Mouse (Mus musculus) frontal cortex, postnatal 25 days (tissue): ENCODE results near the gene Gnai1.
A peak's percentile ranks its signal among the peaks of the same experiment; 100 is the strongest.
"Not testable (repeated sequence)": the region's sequence is repeated elsewhere in the genome, so short reads cannot be mapped to it uniquely, and the experiment has no call there.

Experiments
- DNase-seq, 2 experiments: peaks; one replicate each; pipeline ENCODE4 v3.0.0; 2022; ENCODE audit warnings: low spot score in 2 of 2

Gnai1 gene

DNA sequence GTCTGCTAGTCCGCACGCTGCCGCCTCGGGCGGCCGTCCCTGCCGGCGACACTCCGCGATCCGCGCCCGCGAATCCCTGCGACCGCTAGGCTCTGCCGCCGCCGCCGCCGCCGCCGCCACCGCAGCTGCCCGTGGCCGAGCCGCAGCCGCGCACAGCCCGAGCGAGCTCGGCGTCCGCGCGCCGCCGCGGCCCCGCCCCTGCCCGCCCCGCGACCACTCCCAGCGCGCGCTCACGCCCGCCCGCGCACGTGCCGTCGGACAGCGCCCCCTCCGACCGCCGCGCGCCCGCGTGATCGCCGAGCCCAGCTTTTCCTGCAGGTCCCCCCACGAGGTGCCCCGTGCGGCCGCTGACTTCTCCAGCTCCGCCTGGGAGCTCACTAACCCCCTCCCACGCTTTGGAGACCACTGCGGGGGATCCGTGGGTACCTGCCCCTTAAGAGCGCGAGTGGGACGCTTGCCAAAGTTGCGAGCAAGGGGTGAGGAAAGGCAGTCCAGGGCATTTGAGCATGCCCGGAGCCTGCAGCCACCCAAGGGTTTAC lies at the start of gene Gnai1:
Gnai1 (minus strand) TSS at position 75 of the 539 bp plus-strand sequence.
- peak; percentile 48 to 63 for DNase-seq

GRCm38 (mm10) chr5:18367864-18368263 lies 7.7 kb upstream of the Gnai1 start:
- no peak for DNase-seq

DNA sequence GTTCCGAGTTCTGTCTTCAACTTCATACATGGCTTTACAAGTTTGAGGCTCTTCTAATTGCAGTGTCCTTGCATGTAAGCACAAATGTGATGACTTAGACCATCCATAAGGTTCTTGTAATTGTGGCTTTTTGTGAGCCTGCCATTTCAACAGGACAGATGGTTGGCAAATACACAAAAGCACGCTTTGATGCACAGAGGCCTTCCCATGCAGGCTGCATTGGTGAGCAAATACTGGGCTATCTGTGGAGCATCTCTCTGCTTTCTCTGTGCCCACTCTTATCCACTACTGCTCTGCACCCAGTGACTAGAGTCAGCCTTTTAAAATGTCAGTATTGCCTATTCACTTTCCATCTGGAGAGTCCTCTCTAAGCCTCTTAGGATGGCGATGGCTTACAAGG lies 5.3 kb upstream of the Gnai1 start:
- no peak for DNase-seq

GRCm38 (mm10) chr5:18360956-18361355 lies 801 bp upstream of the Gnai1 start:
- DNase-seq = no peak

DNA sequence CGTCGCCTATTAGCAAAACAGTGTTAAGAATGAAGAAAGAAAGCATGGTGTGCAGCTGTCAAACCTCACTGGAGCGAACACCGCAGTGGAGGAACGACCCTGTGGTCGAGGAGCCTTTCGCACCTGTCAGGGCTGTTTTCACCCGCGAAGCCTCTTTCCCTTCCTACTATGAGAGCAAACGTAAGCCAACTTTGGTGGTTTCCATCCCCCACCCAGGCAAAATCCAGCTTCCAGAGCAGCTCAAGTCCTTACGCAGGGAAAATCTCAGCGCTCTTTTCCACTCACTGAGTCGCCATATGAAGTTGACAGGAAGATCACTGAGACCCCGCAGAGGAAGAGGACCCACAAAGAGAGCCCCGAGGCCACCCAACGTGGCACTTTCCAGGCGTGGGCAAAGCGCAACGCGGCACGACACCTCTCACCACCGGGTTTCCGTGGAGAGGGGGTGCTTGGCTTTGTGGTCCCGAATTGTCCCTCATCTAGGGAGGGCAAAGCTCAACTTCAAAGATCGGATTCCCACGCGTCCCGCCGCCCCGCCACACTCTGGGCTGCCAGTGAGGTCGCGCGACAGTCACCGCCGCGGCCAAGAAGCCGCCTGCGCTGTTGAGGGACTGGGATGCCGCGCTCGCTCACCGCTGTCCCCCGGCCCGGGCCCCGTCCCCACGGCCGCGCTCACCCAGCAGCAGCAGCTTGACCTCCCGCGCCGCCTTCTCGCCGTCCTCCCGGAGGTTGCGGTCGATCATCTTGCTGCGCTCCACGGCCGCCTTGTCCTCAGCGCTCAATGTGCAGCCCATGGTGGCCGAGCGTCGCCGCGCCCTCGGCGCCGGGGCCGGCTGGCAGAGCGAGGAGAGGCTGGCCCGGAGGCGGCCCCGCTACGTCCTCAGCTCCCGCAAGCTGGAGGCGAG lies 527 bp downstream of the Gnai1 start:
- DNase-seq = peak; percentile 25 to 35

DNA sequence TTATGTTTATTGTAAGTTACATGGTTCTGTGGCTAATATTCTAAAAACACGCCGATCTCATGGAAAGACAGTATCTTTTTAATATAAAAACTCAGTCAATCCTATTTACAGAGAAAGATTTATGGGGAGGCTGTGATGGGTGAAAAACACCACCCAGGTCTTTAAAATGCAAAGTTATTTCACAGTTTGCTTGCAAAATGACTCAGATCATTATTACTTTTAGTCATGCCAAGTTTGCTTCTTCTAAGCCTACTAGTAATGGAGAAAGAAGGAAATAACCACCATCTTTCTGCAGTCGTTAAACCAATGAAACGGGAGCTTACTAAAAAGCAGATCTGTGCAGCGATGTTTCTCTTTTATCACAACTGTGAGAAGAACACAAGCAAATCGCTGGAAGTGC lies 1.4 kb downstream of the Gnai1 start:
- DNase-seq = no peak

DNA sequence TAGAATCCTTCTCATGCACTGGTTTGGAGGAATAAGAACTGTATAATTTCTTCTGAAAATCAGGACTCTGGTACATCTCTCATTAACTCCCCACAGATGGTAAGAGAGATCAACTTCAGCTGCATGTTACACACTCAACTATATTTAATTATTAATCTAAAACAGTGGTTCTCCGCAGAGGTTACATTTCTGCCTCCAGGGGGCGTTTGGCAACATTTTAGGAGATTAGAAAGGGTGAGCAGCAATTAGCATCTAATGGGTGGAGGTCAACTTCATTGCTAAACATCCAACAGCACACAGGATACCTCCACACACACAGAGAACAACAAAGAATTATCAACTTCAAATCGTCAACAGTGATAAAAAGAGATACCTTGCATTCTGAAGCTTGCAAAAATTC lies 2.0 kb downstream of the Gnai1 start:
- no peak for DNase-seq

- no peak for DNase-seq
Observed at GRCm38 (mm10) chr5:18347297-18347696, 12.9 kb downstream of the Gnai1 start.

- DNase-seq = no peak
Observed at GRCm38 (mm10) chr5:18343455-18344142, 16.6 kb downstream of the Gnai1 start.

DNA sequence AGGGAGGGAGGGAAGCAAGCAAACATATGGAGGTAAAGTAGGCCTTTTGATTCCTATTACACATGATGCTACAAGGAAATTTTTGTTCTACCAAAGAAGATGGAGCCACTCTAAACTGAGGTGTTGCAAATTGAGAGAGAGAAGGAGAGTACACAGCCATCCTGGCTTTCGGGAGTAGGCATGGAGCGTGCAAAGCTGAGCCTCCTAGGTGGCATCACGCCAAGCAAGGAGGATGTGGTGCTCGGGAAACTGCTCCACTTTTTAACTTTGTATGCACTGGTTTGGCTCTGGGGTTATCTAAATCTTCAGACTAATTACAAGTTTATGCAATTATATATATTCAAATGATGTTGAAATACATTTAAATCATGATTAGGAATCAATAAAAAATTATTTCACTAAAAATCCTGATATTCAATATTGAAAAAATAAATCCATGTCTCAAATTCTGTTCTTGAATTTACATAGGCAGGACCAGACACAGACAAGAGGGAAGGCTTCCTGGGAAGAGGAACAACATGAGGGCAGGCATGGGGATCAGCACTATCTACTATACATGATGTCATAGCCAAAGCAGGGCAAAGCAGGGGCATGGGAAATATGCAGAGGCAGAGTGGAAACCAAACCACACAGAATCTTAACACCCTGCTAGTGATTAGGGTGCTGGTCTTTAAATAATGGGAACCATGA lies 17.2 kb downstream of the Gnai1 start:
- no peak for DNase-seq

DNA sequence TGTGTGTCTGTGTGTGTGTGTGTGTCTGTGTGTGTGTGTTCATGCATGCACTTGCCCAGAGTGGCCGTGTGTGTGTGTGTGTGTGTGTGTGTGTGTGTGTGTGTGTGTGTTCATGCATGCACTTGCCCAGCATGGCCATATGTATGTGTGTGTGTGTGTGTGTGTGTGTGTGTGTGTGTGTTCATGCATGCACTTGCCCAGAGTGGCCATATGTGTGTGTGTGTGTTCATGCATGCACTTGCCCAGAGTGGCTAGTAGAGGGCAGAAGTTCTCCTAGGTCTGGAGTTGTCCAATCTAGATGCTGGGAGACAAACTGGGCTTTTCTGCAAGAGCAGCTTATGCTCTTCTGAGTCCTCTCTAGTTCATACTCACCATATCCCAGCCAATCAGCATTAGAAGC lies 18.3 kb downstream of the Gnai1 start:
- DNase-seq = not testable (repeated sequence)

GRCm38 (mm10) chr5:18332256-18332655 lies 27.9 kb downstream of the Gnai1 start:
- no peak for DNase-seq

DNA sequence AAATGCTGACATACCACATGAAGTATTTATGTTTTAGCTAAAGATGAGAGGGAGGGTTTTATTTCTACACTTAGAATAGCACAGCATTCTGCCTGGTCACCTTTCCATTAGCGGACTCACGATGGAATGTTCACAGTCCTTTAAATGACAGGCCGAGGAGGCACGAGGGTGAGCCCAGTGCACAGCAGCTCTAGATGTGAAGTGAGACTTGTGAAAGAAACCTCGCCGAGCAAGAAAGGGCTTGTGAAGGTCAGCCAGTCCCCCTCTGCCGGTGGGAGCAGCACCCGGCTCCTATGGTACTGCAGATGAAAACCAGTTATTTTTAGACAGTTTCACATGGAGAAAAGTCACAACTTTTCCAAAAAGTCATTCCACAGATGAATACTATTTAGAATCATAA lies 29.4 kb downstream of the Gnai1 start:
- no peak for DNase-seq

- DNase-seq = no peak
Observed at GRCm38 (mm10) chr5:18326159-18326558, 34.0 kb downstream of the Gnai1 start.

GRCm38 (mm10) chr5:18323534-18323933 lies 36.6 kb downstream of the Gnai1 start:
- DNase-seq = no peak

- DNase-seq = no peak
Observed at GRCm38 (mm10) chr5:18321661-18322060, 38.5 kb downstream of the Gnai1 start.

DNA sequence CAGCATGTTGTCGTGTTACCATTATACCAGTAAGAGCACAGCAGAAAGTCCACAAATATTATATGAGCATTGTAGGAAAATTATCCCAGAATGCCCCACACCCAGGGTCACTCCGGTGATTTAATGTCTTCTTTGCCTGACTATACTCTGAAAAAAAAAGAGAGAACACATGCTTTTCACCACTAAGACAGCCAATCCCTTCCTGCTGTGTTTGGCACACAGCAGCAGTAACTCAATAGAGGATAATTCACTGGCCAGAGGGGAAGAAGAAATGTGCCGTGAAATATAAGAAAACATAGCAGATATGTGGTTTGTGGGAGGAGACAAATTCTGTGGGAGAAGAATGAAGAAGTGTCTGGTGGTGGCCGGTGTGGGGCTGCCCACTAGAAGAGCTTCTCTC lies 41.3 kb downstream of the Gnai1 start:
- DNase-seq = no peak

- DNase-seq = no peak
Observed at GRCm38 (mm10) chr5:18307229-18307804, 52.8 kb downstream of the Gnai1 start.

DNA sequence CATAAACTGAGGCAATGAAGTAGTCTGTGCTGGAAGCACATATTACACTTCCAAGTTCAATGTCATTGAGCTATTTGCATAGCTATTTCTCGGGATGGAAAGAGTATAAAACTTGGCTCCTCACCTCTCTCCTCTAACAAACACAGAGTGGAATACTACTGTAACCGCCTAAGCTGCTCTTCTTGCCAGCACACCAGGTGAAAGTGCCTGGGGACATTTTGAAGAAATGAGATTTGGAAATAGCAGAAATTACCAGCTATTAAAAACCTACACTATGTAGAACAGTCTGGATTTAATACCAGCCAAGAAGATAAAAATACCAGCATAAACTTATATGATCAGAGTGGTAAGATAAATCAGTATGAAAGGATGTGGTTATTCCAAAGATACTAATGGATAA lies 63.6 kb downstream of the Gnai1 start:
- DNase-seq = no peak

- no peak for DNase-seq
Observed at GRCm38 (mm10) chr5:18292744-18293143, 67.4 kb downstream of the Gnai1 start.

DNA sequence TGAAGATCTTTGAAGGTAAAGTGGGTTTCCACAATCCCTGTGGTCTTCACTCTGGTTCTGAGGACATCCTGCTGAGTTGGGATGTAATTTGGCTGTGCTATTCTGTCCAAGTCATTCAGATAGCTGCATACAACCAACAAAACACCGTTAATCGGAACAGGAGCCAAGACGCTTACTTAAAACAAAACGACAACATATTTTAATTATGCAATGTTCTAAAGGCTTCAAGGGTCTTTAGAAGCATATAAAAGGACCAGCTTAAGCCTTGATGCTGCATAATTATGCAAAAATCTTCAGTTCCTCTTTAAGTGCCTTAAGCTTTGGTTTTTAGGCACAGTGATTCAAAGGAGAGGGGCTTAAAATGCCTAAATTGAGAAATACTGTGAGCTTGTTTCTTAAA lies 70.6 kb downstream of the Gnai1 start:
- no peak for DNase-seq

- DNase-seq = no peak
Observed at GRCm38 (mm10) chr5:18288694-18289093, 71.5 kb downstream of the Gnai1 start.
